Mouse (Mus musculus) intestine, embryonic 14.5 days (tissue): Measurements from ENCODE around the gene Ptch2. TPM values are rescaled to one million over a fixed set of nuclear protein-coding genes. Genes with fewer than 3 reads are reported as not detected.

Experiments used
- ATAC-seq: fragments of 200-750 bp; cut with Nextera tagmentation; replicated peaks from 2 replicates; pipeline ENCODE4 v1.8.0; 2017; ENCODE audit warnings: low read depth, moderate number of reproducible peaks, moderate TSS enrichment, moderate library complexity; ENCODE audit not compliant: low FRiP score, low TSS enrichment
- DNase-seq: peaks from one replicate; pipeline ENCODE4 v3.0.0-alpha.2; 2018; ENCODE audit warnings: low spot score
- H3K27ac ChIP-seq: fragments of 300-500 bp; sonication (generic); 2 replicates; pipeline ENCODE4 v1.5.1; 2014; ENCODE audit warnings: low read depth, mild to moderate bottlenecking, control low read depth
- H3K27me3 ChIP-seq: fragments of 300-500 bp; sonication (generic); replicated peaks from 2 replicates; pipeline ENCODE4 v1.6.1; 2014; ENCODE audit warnings: low read length, control low read depth; ENCODE audit not compliant: control insufficient read depth, insufficient read depth
- H3K36me3 ChIP-seq: fragments of 300-500 bp; sonication (generic); 2 replicates; pipeline ENCODE4 v1.6.1; 2014; ENCODE audit warnings: low read length, control low read depth; ENCODE audit not compliant: control insufficient read depth, insufficient read depth
- H3K4me1 ChIP-seq: fragments of 300-500 bp; sonication (generic); replicated peaks from 2 replicates; pipeline ENCODE4 v1.6.1; 2014; ENCODE audit warnings: low read length, control low read depth, mixed read lengths; ENCODE audit not compliant: control insufficient read depth, insufficient read depth
- H3K4me2 ChIP-seq: fragments of 300-500 bp; sonication (generic); 2 replicates; pipeline ENCODE4 v1.6.1; 2014; ENCODE audit warnings: low read length
- H3K4me3 ChIP-seq: fragments of 300-500 bp; sonication (generic); 2 replicates; pipeline ENCODE4 v1.5.1; 2014; ENCODE audit warnings: low read depth, low read length, control low read depth, mixed read lengths
- H3K9ac ChIP-seq: fragments of 300-500 bp; sonication (generic); 2 replicates; pipeline ENCODE4 v1.6.1; 2014; ENCODE audit warnings: mild to moderate bottlenecking, low read length
- H3K9me3 ChIP-seq: fragments of 300-500 bp; sonication (generic); 2 replicates; pipeline ENCODE4 v1.6.1; 2016; ENCODE audit warnings: low read length, control low read depth; ENCODE audit not compliant: control insufficient read depth
- WGBS: fragments of 180-500 bp; shearing (Covaris S2); extraction: QIAGEN DNeasy Blood & Tissue Kit; methylation state at CpG from one replicate; pipeline ENCODE4 v1.1.7; 2014; 5-methylcytosine and 5-hydroxymethylcytosine counted together
- polyA plus RNA-seq: library from polyadenylated mRNA; unstranded; fragments of >200 nt; fragmentation: Nextera tagmentation; extraction: Ambion mirVana; gene quantifications from 2 replicates; pipeline ENCODE4 v1.2.1, GENCODE M21; 2014

Gene Ptch2
- polyA plus RNA-seq, 1 experiment from 2014 or later = 8.4 TPM

GRCm38 (mm10) chr4:117096666-117097065 lies 791 bp downstream of the Ptch2 start:
- Histone ChIP-seq H3K4me2 (peak overlapping the region; percentile 79), H3K36me3 (peaks cover 11% of the 10 kb centered on the region; the same call in 1 of the 2 replicates), H3K4me3 (peak overlapping the region; percentile 79), H3K27ac (peak overlapping the region; percentile 39), H3K4me1 (peaks cover 10% of the 10 kb centered on the region; the same call in 1 of the 2 replicates), H3K27me3 (no peaks in the 10 kb centered on the region), H3K9ac (peak overlapping the region; percentile 57), H3K9me3 (no peaks in the 10 kb centered on the region)
- DNase-seq = no peak
- no peak for ATAC-seq
- 7% methylated on average over 5 of the region's 5 CpGs for WGBS

GRCm38 (mm10) chr4:117097969-117098763 lies 2.3 kb downstream of the Ptch2 start:
- DNase-seq = no peak
- no peak; the same call in 1 of the 2 replicates for ATAC-seq
- no peaks in the 10 kb centered on the region for H3K27me3 ChIP-seq
- peak overlapping the region; percentile 79 for H3K4me2 ChIP-seq
- peak overlapping the region; percentile 7; the same call in 1 of the 2 replicates for H3K9ac ChIP-seq
- no peaks in the 10 kb centered on the region for H3K9me3 ChIP-seq
- peak overlapping the region; percentile 39 for H3K27ac ChIP-seq
- H3K36me3 ChIP-seq = peaks cover 11% of the 10 kb centered on the region; the same call in 1 of the 2 replicates
- H3K4me1 ChIP-seq = peaks cover 10% of the 10 kb centered on the region; the same call in 1 of the 2 replicates
- 43% methylated on average over 8 of the region's 8 CpGs for WGBS
- peak overlapping the region; percentile 79; the same call in 1 of the 2 replicates for H3K4me3 ChIP-seq

- DNase-seq (no peak), ATAC-seq (no peak)
- 50% methylated on average over 2 of the region's 2 CpGs for WGBS
- Histone ChIP-seq H3K4me3 (peak overlapping the region; percentile 8; the same call in 1 of the 2 replicates), H3K27ac (peak overlapping the region; percentile 39), H3K9me3 (no peaks in the 10 kb centered on the region), H3K9ac (no peak overlapping the region), H3K4me2 (peak overlapping the region; percentile 79), H3K36me3 (peaks cover 11% of the 10 kb centered on the region; the same call in 1 of the 2 replicates), H3K27me3 (no peaks in the 10 kb centered on the region), H3K4me1 (peaks cover 10% of the 10 kb centered on the region; the same call in 1 of the 2 replicates)
These were observed 2.8 kb downstream of the Ptch2 start for GRCm38 (mm10) chr4:117098764-117099036.

- peaks cover 7% of the 10 kb centered on the region; the same call in 1 of the 2 replicates for H3K4me1 ChIP-seq
- H3K9ac ChIP-seq = no peak overlapping the region
- 87% methylated on average over 4 of the region's 4 CpGs for WGBS
- H3K4me3 ChIP-seq = no peak overlapping the region
- no peak overlapping the region for H3K4me2 ChIP-seq
- H3K27me3 ChIP-seq = no peaks in the 10 kb centered on the region
- ATAC-seq = no peak
- H3K36me3 ChIP-seq = peaks cover 11% of the 10 kb centered on the region; the same call in 1 of the 2 replicates
- no peak overlapping the region for H3K27ac ChIP-seq
- DNase-seq = no peak
- no peaks in the 10 kb centered on the region for H3K9me3 ChIP-seq
These were observed 4.2 kb downstream of the Ptch2 start for GRCm38 (mm10) chr4:117100036-117100435.

- 49% methylated on average over 7 of the region's 7 CpGs for WGBS
- H3K27ac ChIP-seq = no peak overlapping the region
These were observed 5.3 kb downstream of the Ptch2 start for GRCm38 (mm10) chr4:117101218-117101617.

GRCm38 (mm10) chr4:117104672-117105071 lies 8.8 kb downstream of the Ptch2 start:
- Histone ChIP-seq H3K36me3 (peaks cover 33% of the 10 kb centered on the region), H3K4me3 (no peak overlapping the region), H3K4me2 (no peak overlapping the region), H3K9me3 (no peaks in the 10 kb centered on the region), H3K4me1 (no peaks in the 10 kb centered on the region), H3K27me3 (no peaks in the 10 kb centered on the region), H3K9ac (no peak overlapping the region), H3K27ac (no peak overlapping the region)
- WGBS = 82% methylated on average over 10 of the region's 10 CpGs
- DNase-seq (no peak), ATAC-seq (no peak)

More at GRCm38 (mm10) chr4:117101218-117101617, 5.3 kb downstream of the Ptch2 start:
- DNase-seq = no peak
- peaks cover 11% of the 10 kb centered on the region; the same call in 1 of the 2 replicates for H3K36me3 ChIP-seq
- no peak overlapping the region for H3K4me2 ChIP-seq
- H3K27me3 ChIP-seq = no peaks in the 10 kb centered on the region
- no peak for ATAC-seq
- H3K4me3 ChIP-seq = no peak overlapping the region
- H3K4me1 ChIP-seq = peaks cover 7% of the 10 kb centered on the region; the same call in 1 of the 2 replicates
- H3K9ac ChIP-seq = no peak overlapping the region
- no peaks in the 10 kb centered on the region for H3K9me3 ChIP-seq

GRCm38 (mm10) chr4:117105127-117105526 lies 9.3 kb downstream of the Ptch2 start:
- no peak for ATAC-seq
- H3K4me2 ChIP-seq = no peak overlapping the region
- peaks cover 36% of the 10 kb centered on the region for H3K36me3 ChIP-seq
- WGBS = 75% methylated on average over 10 of the region's 10 CpGs
- no peak for DNase-seq
- H3K4me1 ChIP-seq = no peaks in the 10 kb centered on the region
- no peaks in the 10 kb centered on the region for H3K9me3 ChIP-seq
- no peak overlapping the region for H3K9ac ChIP-seq
- H3K4me3 ChIP-seq = no peak overlapping the region
- no peaks in the 10 kb centered on the region for H3K27me3 ChIP-seq
- H3K27ac ChIP-seq = no peak overlapping the region

GRCm38 (mm10) chr4:117107813-117108523 lies 12.1 kb downstream of the Ptch2 start:
- H3K9ac ChIP-seq = no peak overlapping the region
- no peak for ATAC-seq
- H3K27me3 ChIP-seq = no peaks in the 10 kb centered on the region
- H3K36me3 ChIP-seq = peaks cover 48% of the 10 kb centered on the region
- WGBS = 89% methylated on average over 18 of the region's 18 CpGs
- no peak overlapping the region for H3K4me3 ChIP-seq
- H3K4me1 ChIP-seq = no peaks in the 10 kb centered on the region
- no peak overlapping the region for H3K27ac ChIP-seq
- no peaks in the 10 kb centered on the region for H3K9me3 ChIP-seq
- no peak for DNase-seq
- no peak overlapping the region for H3K4me2 ChIP-seq
